Mouse (Mus musculus) lung, postnatal 14 days (tissue): ENCODE results near the gene Ephb1.

ENCODE experiments used
- DNase-seq: peaks from one replicate; pipeline ENCODE4 v3.0.0; 2021

Gene Ephb1

DNA sequence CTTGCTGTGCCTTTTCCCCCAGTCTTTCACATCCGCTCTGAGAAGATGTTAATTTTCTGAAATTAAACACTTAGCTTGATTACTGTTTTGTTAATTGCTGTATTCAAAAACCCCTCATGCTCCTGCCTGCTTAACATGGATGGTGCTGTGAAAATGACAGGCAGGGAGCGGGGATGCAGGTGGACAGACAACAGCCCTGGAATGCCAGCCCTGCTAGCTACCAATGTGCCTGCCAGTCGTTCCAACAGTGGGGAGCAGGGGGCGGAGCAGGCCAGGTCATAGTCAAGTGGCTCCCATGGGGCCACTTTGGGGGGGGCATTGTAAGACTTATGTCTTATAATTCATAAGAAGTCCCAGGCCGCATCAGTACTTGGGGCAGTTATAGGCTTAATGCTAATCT lies 321.3 kb downstream of the Ephb1 start:
- DNase-seq = no peak

- DNase-seq = no peak
These were observed 322.1 kb downstream of the Ephb1 start for GRCm38 (mm10) chr9:102032376-102032775.

DNA sequence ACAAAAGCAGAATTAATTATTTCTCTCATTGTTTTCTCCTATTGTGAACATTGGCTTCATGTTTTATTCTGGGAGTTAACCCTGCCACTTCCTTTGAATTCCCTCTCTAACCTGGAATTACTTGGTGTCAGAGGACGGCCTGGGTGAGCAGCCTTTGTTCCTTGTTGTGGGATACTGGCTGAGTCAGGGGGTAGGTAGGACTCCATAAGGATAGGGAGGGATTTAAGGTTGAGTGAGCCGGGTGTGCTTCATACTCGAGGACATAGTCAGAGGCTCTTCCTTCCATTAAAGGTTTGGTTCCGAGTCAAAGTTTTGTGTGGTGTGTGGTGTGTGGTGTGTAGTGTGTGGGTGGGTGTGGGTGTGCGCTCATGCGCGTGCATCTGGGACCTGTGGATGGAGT lies 324.8 kb downstream of the Ephb1 start:
- DNase-seq = no peak

DNA sequence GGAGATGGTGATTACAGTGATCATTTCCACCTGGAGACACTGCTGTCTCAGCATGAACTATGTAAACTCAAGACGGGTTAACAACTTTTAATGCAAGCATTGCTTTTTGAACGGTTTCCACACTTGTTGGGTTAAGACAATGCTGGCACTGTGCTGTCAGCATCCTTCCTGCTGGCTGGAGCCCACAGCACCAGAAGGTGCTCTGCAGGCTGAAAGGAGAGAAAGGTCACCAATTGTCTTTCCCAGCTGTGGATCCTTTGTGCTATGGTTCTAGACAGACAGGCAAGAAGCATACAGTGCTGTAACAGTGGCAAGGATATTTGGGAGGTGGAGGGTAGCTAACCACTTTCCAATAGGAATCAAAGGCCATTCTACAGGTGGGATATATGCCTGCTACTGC lies 328.4 kb downstream of the Ephb1 start:
- no peak for DNase-seq

- DNase-seq = no peak
These were observed 329.4 kb downstream of the Ephb1 start for GRCm38 (mm10) chr9:102025141-102025540.

DNA sequence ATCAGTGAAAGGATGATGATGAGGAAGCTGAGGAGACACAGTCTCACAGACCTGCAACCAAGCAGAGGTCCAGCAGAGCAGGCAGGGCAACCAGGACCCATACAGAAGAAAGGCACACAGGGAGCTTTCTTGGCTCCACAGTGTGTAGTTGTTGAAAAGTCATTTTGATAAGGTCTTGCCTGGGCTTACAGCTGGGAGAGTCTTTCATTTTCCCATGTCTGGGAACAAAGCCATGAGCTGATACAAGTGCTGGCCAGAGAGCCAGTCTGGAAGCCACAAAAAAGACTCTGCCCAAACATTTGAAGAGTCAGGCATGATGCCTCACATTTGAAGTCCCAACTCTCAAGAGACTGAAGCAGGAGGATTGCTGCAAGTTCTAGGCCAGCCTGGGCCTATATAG lies 339.0 kb downstream of the Ephb1 start:
- no peak for DNase-seq

DNA sequence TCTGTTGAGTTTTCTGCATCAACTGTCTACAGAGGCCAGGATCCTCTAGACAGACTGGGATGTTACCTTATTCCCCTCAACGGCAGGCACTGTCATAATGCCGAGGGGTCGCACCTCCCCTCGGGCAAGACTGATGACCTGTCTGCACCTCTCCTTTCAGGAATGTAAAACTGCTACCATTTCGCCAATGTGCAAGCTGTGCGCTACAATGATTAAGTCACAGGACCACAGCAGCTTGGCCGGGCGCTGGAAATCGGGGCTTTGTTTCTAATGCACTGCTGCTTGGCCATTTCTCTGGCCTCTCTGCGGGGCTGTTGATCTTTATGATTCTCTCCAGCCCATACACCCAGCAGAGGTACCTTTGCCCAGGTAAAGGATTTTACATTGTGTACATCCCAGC lies 346.8 kb downstream of the Ephb1 start:
- no peak for DNase-seq

DNA sequence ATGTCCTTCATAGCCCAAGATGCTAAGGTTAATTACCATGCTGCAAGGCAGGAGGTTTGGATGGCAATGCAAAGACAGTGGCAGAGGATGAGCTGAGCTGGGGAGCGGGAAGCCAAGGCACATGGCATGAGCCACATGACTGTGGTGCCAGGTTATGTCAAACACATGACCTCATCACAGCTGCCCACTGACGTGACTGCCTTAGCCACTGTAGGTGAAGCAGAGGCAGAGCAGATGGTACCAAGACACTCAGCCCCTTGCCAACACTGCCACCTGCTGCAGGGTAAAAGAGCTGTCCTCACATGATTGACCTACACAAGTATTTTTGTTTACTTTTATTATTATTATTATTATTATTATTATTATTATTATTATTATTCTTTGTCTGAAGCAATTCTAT lies 348.0 kb downstream of the Ephb1 start:
- peak; percentile 40 for DNase-seq

- DNase-seq = no peak
These were observed 351.6 kb downstream of the Ephb1 start for GRCm38 (mm10) chr9:102002920-102003319.

- DNase-seq = no peak
These were observed 352.3 kb downstream of the Ephb1 start for GRCm38 (mm10) chr9:102002186-102002585.

- DNase-seq = no peak
These were observed 352.8 kb downstream of the Ephb1 start for GRCm38 (mm10) chr9:102001633-102002165.

- DNase-seq = no peak
These were observed 354.8 kb downstream of the Ephb1 start for GRCm38 (mm10) chr9:101999690-102000089.

- DNase-seq = no peak
These were observed 357.6 kb downstream of the Ephb1 start for GRCm38 (mm10) chr9:101996771-101997500.

- no peak for DNase-seq
These were observed 358.3 kb downstream of the Ephb1 start for GRCm38 (mm10) chr9:101996183-101996582.

DNA sequence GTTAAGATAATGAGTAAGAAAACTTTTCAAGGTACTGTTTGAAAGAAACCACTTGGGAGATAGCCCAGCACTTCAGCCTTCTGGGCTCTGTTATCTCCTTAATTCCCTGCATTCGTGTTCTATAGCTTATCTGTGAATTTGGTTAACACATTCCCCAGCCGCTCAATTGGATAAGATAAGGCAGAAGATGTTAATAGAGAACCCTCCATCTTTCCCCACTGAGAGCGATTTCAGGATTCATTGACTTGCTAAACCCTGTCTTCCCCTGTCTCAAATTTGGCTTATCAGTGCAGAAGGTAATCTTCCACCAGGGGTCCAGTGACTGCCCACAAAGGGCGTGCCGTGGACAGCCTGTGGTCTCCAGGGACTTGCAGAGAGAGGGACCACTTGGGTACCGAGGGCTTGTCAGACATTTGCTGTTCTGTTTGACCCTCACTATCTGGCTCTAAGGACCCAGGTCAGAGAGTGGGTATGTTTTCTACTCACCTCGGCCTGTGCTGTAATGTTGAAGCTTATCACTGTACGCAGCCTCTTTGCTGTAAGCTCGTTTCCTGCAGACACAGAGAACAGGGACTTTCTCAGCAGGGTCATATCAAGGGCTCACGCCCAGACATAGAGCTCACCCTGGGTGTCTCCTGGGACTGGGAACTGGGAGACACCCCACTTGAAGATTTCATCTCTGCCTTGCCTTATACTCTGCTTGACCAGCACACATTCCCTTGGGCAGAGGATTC lies 358.9 kb downstream of the Ephb1 start:
- DNase-seq = no peak

- DNase-seq = no peak
These were observed 360.4 kb downstream of the Ephb1 start for GRCm38 (mm10) chr9:101994086-101994485.

- DNase-seq = no peak
These were observed 363.7 kb downstream of the Ephb1 start for GRCm38 (mm10) chr9:101990836-101991235.

DNA sequence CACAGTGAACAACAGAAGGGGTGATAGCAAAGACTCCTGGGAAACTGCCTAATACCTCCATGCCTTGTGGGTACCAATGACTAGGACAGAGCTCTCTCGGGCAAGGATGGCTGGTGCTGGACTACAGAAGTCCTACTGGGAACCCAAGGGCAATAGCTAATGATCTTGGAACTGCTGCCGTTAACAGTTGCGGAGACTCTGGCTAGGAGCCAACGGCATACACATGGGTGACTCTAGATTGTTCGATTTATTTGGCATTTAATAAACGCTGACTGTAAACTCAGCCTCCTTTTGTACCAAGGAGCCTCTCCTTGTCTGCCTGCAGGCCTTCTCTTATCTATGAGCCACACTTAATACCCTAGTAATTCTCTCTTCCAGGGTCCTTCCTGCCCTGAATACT lies 364.5 kb downstream of the Ephb1 start:
- no peak for DNase-seq

DNA sequence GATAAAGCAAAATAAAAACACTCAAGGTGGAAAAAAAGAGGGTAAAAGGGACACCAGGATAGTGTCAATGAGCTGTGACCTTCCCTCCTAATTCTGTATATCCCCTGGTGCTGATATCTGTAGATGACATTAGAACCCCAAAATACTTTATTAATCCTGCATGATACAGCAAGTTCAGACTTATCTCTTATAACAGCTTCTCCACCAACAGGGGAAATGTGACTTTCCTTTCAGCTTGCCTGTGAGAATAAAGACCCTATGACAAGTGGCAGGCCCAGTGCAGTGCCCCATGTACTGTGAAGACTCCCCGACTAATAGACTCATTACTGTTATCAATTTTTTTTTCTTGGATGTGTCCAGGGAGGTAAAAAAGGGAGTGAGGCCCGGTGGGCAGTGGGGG lies 367.6 kb downstream of the Ephb1 start:
- DNase-seq = no peak

GRCm38 (mm10) chr9:101982378-101982777 lies 372.1 kb downstream of the Ephb1 start:
- no peak for DNase-seq

DNA sequence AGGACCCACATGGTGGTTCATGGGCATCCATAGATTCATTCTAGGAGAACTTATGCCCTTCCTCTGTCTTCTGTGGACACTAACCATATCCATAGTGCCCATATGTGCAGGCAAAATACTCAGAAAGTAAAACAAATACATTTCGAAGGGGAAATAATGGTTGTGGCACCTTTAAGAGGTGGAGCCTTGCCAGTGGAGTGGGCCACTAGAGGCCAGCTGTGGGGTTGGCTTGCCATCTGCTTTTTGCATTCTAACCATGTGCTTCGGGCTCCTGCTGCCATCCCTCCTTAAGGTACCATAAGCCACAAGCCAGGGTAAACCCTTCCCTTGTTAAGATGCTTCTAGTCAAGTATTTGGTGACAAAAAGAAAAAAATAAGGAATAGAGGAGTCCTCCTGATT lies 373.3 kb downstream of the Ephb1 start:
- no peak for DNase-seq

DNA sequence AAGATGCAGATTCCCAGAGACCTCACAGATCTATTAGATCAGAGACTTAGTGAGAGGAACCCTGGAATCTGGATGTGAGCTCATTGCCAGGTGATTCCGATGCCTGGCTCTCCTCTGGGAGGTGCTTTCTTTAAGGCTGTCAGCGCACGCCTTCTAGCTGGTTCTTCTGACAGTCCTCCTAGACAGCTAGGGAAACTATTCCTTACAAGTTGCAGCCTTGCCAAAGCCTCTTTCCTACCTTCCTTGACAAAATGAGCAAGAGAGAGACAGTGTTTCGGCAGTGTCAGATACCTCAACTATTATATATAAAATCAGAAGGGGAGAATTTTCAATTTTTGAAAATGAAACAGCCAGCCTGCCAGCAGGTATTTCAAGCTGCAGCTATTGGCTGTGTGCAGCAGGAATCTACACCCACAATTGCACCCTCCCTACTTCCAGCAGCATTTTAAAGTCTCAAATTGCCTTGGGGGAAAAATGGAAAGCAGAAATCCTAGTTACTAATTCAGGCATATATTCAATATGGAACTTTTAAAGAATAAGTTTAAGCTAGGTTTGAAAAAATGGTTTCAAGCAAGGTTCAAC lies 377.5 kb downstream of the Ephb1 start:
- no peak for DNase-seq

GRCm38 (mm10) chr9:101972314-101972713 lies 382.2 kb downstream of the Ephb1 start:
- no peak for DNase-seq

DNA sequence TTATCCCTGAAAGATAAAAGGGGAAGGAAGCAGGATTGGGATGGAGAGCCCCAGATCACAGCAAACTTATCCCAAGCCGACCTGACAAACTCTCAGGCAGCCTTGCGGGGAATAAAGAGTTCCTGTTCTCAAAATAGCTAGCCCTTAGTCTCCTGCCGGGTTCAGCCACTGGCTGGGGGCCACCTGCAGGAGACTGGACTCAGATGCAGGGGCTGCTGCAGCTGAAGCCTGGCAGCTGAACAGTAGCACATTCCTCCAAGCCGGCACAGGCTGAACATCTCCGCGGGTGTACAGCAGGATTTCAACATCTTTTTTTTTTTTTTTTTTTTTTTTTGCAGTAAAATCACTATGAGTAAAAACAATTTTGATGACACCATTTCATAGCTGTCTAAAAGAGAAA lies 382.7 kb downstream of the Ephb1 start:
- DNase-seq = peak; percentile 38
